Mouse (Mus musculus) ES-Bruce4 (cell line): ENCODE results near the gene Sspo.

Experiments used
- CTCF ChIP-seq: IDR thresholded peaks from one replicate; pipeline ENCODE4 v1.8.1; 2011; ENCODE audit warnings: low read depth, low read length
- EP300 ChIP-seq: IDR thresholded peaks from 2 replicates; pipeline ENCODE4 v1.6.1; 2011; ENCODE audit warnings: low read depth, low read length; ENCODE audit not compliant: insufficient read depth
- POLR2A ChIP-seq: IDR thresholded peaks from one replicate; pipeline ENCODE4 v1.8.1; 2011; ENCODE audit warnings: low read length; ENCODE audit not compliant: insufficient read depth

GRCm38 (mm10) chr6:48470739-48471138, 22.7 kb downstream of the Sspo start:
- no peak for TF ChIP-seq CTCF
- TF ChIP-seq POLR2A = no peak
- TF ChIP-seq EP300 = no peak
